Mouse (Mus musculus) layer of hippocampus, adult 9-10 months (tissue): ENCODE results near the gene Slc51b.

Experiments
- DNase-seq: peaks from one replicate; pipeline ENCODE4 v3.0.0; 2022; ENCODE audit warnings: low spot score

The Slc51b gene

GRCm38 (mm10) chr9:65408871-65409295 lies 13.9 kb downstream of the Slc51b start:
- DNase-seq = no peak

- no peak for DNase-seq
Observed at GRCm38 (mm10) chr9:65407861-65408260, 14.9 kb downstream of the Slc51b start.

GRCm38 (mm10) chr9:65407327-65407726 lies 15.4 kb downstream of the Slc51b start:
- no peak for DNase-seq

- no peak for DNase-seq
Observed at GRCm38 (mm10) chr9:65405184-65405449, 17.6 kb downstream of the Slc51b start.

- peak; percentile 25 for DNase-seq
Observed at GRCm38 (mm10) chr9:65404331-65405183, 18.2 kb downstream of the Slc51b start.

GRCm38 (mm10) chr9:65399934-65400333 lies 22.8 kb downstream of the Slc51b start:
- no peak for DNase-seq

GRCm38 (mm10) chr9:65398279-65398678 lies 24.5 kb downstream of the Slc51b start, which contains the start of gene Rasl12:
Rasl12 (plus strand) TSS chr9:65398506.
- DNase-seq = no peak

GRCm38 (mm10) chr9:65394360-65394759 lies 28.4 kb downstream of the Slc51b start:
- no peak for DNase-seq

- DNase-seq = no peak
Observed at GRCm38 (mm10) chr9:65393606-65394005, 29.1 kb downstream of the Slc51b start.

- DNase-seq = no peak
Observed at GRCm38 (mm10) chr9:65392638-65393364, 30.0 kb downstream of the Slc51b start.

- DNase-seq = no peak
Observed at GRCm38 (mm10) chr9:65391613-65391964, 31.2 kb downstream of the Slc51b start, which contains the start of gene Kbtbd13. Kbtbd13 (minus strand) TSS chr9:65391652.

- DNase-seq = no peak
Observed at GRCm38 (mm10) chr9:65390752-65391612, 31.8 kb downstream of the Slc51b start.

- no peak for DNase-seq
Observed at GRCm38 (mm10) chr9:65386373-65387140, 36.2 kb downstream of the Slc51b start.

- no peak for DNase-seq
Observed at GRCm38 (mm10) chr9:65384276-65384675, 38.5 kb downstream of the Slc51b start.

GRCm38 (mm10) chr9:65382751-65383097 lies 40.0 kb downstream of the Slc51b start:
- DNase-seq = no peak

GRCm38 (mm10) chr9:65382031-65382750 lies 40.6 kb downstream of the Slc51b start:
- DNase-seq = no peak

GRCm38 (mm10) chr9:65381017-65381590 lies 41.7 kb downstream of the Slc51b start:
- DNase-seq = no peak

- no peak for DNase-seq
Observed at GRCm38 (mm10) chr9:65375163-65375934, 47.4 kb downstream of the Slc51b start.

- no peak for DNase-seq
Observed at GRCm38 (mm10) chr9:65374468-65375162, 48.1 kb downstream of the Slc51b start.
